Mouse (Mus musculus) myocyte (in vitro differentiated cells): ENCODE data around the gene Maats1.

Source experiments
- POLR2A ChIP-seq: IDR thresholded peaks from one replicate; pipeline ENCODE4 v1.6.1; 2011; ENCODE audit warnings: low read depth, mild to moderate bottlenecking, control low read depth, moderate library complexity; ENCODE audit not compliant: insufficient read length
- POLR2AphosphoS2 ChIP-seq: IDR thresholded peaks from one replicate; pipeline ENCODE4 v1.6.1; 2011; ENCODE audit warnings: low read depth, control low read depth; ENCODE audit not compliant: insufficient read length
- TCF12 ChIP-seq: IDR thresholded peaks from one replicate; pipeline ENCODE4 v1.6.1; 2011; ENCODE audit warnings: mild to moderate bottlenecking, control low read depth; ENCODE audit not compliant: poor library complexity, insufficient read depth, severe bottlenecking
- USF1 ChIP-seq: IDR thresholded peaks from one replicate; pipeline ENCODE4 v1.6.1; 2011; ENCODE audit warnings: low read depth, mild to moderate bottlenecking, control low read depth, moderate library complexity

GRCm38 (mm10) chr16:38373941-38374340, 32.0 kb upstream of the Maats1 start:
- TF ChIP-seq USF1 (no peak), TCF12 (no peak), POLR2AphosphoS2 (no peak), POLR2A (no peak)
